Mouse (Mus musculus): ENCODE measurements around the gene Ndufb4. TPM values are rescaled to one million over a fixed set of nuclear protein-coding genes. Genes with fewer than 3 reads are reported as not detected.

Gene Ndufb4
- total and polyA plus RNA-seq, 3 experiments: 162 to 216 (median 188) TPM

DNA sequence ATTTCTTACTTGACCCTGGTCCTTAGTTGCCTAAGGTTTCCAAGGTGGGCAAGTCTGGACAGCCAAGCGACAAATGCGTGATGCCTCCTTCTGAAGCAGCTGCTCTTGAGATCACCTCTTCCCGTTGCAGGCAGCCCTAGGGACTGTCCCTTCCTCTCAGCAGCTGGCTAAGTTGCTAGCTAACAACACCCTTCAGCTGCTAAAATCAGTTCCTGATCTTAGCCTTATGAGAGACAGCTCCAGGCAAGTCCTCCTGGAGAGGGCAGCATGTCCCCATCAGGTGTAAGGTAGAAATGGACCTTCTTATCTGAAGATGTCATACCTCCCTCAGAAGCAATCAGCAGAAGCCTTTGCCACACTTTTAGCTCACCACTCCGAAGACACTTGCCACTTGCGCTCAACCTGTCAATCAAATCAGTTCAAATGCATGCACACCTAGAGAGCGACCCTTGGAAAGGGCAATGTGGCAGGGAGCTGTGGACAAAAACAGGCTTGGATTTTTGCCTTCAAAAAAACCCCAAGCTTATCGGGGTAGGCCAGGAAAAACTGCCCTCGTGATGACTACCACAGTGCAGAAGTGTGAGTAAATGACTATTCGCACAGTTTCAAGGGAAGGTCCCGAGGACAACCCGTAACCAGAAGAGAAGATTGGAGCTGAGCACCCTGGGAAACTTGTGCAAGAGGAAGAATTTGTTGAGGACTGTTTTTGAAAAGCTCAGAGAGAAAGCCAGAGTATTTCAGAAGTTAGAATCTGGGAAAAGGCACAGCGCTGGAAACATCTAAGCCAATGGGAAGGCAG, 36.9 kb upstream of the Ndufb4 start:
- 45% methylated on average over 12 of the region's 12 CpGs for whole genome bisulfite sequencing
- DNase-seq: peak; percentile 37 to 40
- no peak overlapping the region for H3K27ac ChIP-seq
- H3K9ac ChIP-seq (ENCODE audit: low read depth, low read length): no peak overlapping the region
- H3K4me1 ChIP-seq (ENCODE audit: control insufficient read depth, insufficient read depth, low read length): peaks cover 14% of the 10 kb centered on the region
- no peaks in the 10 kb centered on the region for H3K79me2 ChIP-seq (replicated peaks; ENCODE audit: control insufficient read depth, insufficient read depth, low read length)
- TF ChIP-seq CTCF (IDR thresholded peaks at IDR 0.05): peak; percentile 67
- no peak for TF ChIP-seq EP300 (IDR thresholded peaks at IDR 0.05; ENCODE audit: insufficient read depth, low read depth, low read length)
- H3K36me3 ChIP-seq (ENCODE audit: control insufficient read depth, insufficient read depth, low read length): no peaks in the 10 kb centered on the region
- no peaks in the 10 kb centered on the region for H3K27me3 ChIP-seq (ENCODE audit: control insufficient read depth, insufficient read depth, low read length)
- H3K4me3 ChIP-seq: no peak overlapping the region
- intact Hi-C loops (cut with DNase I): no loop called here

DNA sequence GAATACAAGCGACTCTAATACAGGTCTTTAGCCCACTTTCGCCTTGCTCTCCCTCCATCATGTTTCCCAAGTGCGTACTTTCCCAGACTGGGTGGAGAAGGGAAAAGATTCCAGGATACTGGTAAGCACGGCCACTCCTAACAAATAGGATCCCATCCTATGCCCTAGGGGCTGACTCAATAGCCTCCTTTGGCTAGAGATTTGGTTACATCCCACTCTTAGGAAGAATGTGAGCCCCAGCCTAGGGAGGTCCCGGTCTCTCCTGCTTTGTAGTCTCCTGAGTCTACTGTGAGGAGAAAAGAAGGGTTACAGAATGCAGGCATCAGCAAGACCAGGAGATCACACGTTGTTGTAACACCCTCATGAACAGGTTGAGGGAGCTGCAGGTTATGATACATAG, 36.2 kb upstream of the Ndufb4 start:
- peaks cover 14% of the 10 kb centered on the region for H3K4me1 ChIP-seq (ENCODE audit: control insufficient read depth, insufficient read depth, low read length)

DNA sequence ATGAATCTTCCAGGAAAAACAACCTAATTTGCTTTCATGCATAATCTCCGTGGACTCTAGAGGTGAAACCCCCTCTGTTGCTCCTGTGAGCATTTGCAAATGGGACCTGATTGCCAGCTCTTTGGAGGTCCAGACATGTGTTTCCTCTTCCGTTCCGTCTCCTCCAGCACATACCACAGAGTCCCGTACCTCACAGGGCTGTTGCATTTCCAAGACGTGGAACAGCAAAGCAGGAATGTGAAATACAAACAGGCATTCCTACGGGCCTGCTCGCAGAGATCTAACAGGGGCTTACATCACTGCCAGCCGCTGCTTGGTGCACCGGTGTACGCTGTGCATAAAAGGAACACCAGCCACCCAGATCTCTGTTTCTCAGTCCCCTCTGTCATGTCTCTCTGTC, 35.7 kb upstream of the Ndufb4 start:
- Histone ChIP-seq H3K27ac (no peak overlapping the region), H3K9ac (ENCODE audit: low read depth, low read length) (no peak overlapping the region), H3K4me3 (no peak overlapping the region), H3K79me2 (replicated peaks; ENCODE audit: control insufficient read depth, insufficient read depth, low read length) (no peaks in the 10 kb centered on the region), H3K27me3 (ENCODE audit: control insufficient read depth, insufficient read depth, low read length) (no peaks in the 10 kb centered on the region), H3K36me3 (ENCODE audit: control insufficient read depth, insufficient read depth, low read length) (no peaks in the 10 kb centered on the region), H3K4me1 (ENCODE audit: control insufficient read depth, insufficient read depth, low read length) (peaks cover 14% of the 10 kb centered on the region)
- 36% methylated on average over 10 of the region's 10 CpGs for WGBS
- TF ChIP-seq POLR2A (IDR thresholded peaks at IDR 0.05; ENCODE audit: insufficient read depth, low read depth, low read length) (no peak), EP300 (IDR thresholded peaks at IDR 0.05; ENCODE audit: insufficient read depth, low read depth, low read length) (no peak), CTCF (IDR thresholded peaks at IDR 0.05) (no peak)
- intact Hi-C loops (cut with DNase I): loop anchor here (5.0 kb wide), 1 partner anchor 507 kb away; no protein-coding TSS in a partner anchor
- no peak for DNase-seq

More for the DNA sequence above, 36.2 kb upstream of the Ndufb4 start:
- peak in 1 of 2 experiments; percentile 26 for DNase-seq
- no peak overlapping the region for H3K27ac ChIP-seq
- intact Hi-C loops (cut with DNase I): no loop called here
- H3K27me3 ChIP-seq (ENCODE audit: control insufficient read depth, insufficient read depth, low read length): no peaks in the 10 kb centered on the region
- H3K79me2 ChIP-seq (replicated peaks; ENCODE audit: control insufficient read depth, insufficient read depth, low read length): no peaks in the 10 kb centered on the region
- TF ChIP-seq POLR2A (IDR thresholded peaks at IDR 0.05; ENCODE audit: insufficient read depth, low read depth, low read length) (no peak), EP300 (IDR thresholded peaks at IDR 0.05; ENCODE audit: insufficient read depth, low read depth, low read length) (no peak), CTCF (IDR thresholded peaks at IDR 0.05) (no peak)
- H3K9ac ChIP-seq (ENCODE audit: low read depth, low read length): no peak overlapping the region
- no peaks in the 10 kb centered on the region for H3K36me3 ChIP-seq (ENCODE audit: control insufficient read depth, insufficient read depth, low read length)
- no peak overlapping the region for H3K4me3 ChIP-seq
- 47% methylated on average over 6 of the region's 6 CpGs for WGBS

DNA sequence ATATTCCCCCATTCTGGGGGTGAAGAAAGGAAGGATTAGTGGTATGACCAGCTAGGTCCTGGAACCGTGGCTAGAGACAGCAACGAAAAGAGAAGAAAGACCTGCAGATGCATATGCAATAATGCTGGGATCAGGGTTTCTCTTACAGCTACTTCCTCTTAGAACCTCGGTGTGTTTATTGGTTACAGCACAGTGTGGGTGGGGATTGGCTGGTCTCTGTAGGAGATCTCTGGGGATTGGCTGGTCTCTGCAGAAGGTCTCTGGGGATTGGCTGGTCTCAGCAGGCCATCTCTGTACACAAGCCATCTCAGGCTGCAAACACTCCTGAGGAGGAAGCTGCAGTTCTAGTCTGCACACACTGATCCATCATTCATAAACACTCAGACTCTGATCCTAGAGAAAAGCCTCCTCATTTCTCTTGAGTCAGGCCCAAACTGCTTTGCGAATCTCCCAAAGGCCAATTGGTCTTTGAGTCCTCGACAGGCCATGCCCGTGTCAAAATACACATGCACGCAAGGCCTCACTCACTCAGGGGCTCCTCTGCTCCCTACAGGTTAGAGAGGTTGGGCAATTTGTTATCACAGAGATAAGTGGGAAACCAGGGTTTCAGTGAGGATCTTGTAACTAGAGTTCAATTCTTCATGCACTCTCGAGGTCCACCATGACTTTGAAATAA, 35.1 kb upstream of the Ndufb4 start:
- no peak overlapping the region for H3K27ac ChIP-seq
- H3K4me3 ChIP-seq: no peak overlapping the region
- H3K27me3 ChIP-seq (ENCODE audit: control insufficient read depth, insufficient read depth, low read length): no peaks in the 10 kb centered on the region
- no peaks in the 10 kb centered on the region for H3K79me2 ChIP-seq (replicated peaks; ENCODE audit: control insufficient read depth, insufficient read depth, low read length)
- 71% methylated on average over 8 of the region's 8 CpGs for WGBS
- no peak overlapping the region for H3K9ac ChIP-seq (ENCODE audit: low read depth, low read length)
- peak in 1 of 2 experiments; percentile 66 for DNase-seq
- no peaks in the 10 kb centered on the region for H3K36me3 ChIP-seq (ENCODE audit: control insufficient read depth, insufficient read depth, low read length)
- peaks cover 16% of the 10 kb centered on the region for H3K4me1 ChIP-seq (ENCODE audit: control insufficient read depth, insufficient read depth, low read length)
- intact Hi-C loops (cut with DNase I): loop anchor here (5.0 kb wide), 1 partner anchor 508 kb away; no protein-coding TSS in a partner anchor
- TF ChIP-seq EP300 (IDR thresholded peaks at IDR 0.05; ENCODE audit: insufficient read depth, low read depth, low read length) (no peak), POLR2A (IDR thresholded peaks at IDR 0.05; ENCODE audit: insufficient read depth, low read depth, low read length) (no peak), CTCF (IDR thresholded peaks at IDR 0.05) (no peak)

DNA sequence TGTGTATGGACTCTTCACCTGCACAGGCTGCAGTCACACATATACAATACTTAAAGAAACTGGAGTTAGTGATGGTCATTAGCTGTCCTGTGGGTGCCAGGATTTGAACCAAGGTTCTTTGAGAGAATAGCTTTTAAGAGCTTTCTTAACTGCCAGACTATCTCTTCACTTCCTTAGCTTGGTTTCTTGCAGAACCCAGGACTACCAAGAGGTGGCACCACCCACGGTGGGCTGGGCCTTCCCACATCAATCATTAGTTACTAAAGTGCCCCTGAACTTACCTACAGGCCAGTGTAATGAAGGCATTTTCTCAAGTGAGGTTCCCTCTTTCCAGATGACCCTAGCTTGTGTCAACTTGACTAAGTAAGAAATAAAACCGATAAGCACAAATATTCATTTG, 33.9 kb upstream of the Ndufb4 start:
- Histone ChIP-seq H3K4me1 (ENCODE audit: control insufficient read depth, insufficient read depth, low read length) (peaks cover 19% of the 10 kb centered on the region), H3K9ac (ENCODE audit: low read depth, low read length) (no peak overlapping the region), H3K27me3 (ENCODE audit: control insufficient read depth, insufficient read depth, low read length) (no peaks in the 10 kb centered on the region), H3K79me2 (replicated peaks; ENCODE audit: control insufficient read depth, insufficient read depth, low read length) (no peaks in the 10 kb centered on the region), H3K4me3 (no peak overlapping the region), H3K36me3 (ENCODE audit: control insufficient read depth, insufficient read depth, low read length) (no peaks in the 10 kb centered on the region), H3K27ac (no peak overlapping the region; the same call in 1 of the 2 replicates)
- intact Hi-C loops (cut with DNase I): loop anchor here (5.0 kb wide), 1 partner anchor 509 kb away; no protein-coding TSS in a partner anchor
- TF ChIP-seq EP300 (IDR thresholded peaks at IDR 0.05; ENCODE audit: insufficient read depth, low read depth, low read length) (no peak), POLR2A (IDR thresholded peaks at IDR 0.05; ENCODE audit: insufficient read depth, low read depth, low read length) (no peak), CTCF (IDR thresholded peaks at IDR 0.05) (peak; percentile 66)
- DNase-seq: no peak
- 70% methylated on average over 2 of the region's 2 CpGs for WGBS

All from heart, adult 2 months (tissue).